Mouse (Mus musculus) megakaryocyte-erythroid progenitor cell, adult 5-6 weeks (primary cell): ENCODE results near the gene Rasef. TPM values are rescaled to one million over a fixed set of nuclear protein-coding genes. Genes with fewer than 3 reads are reported as not detected.
"Not testable (repeated sequence)": the region's sequence is repeated elsewhere in the genome, so short reads cannot be mapped to it uniquely, and the experiment has no call there.

Source experiments
- ATAC-seq: replicated peaks from 2 replicates; pipeline ENCODE4 v1.8.0; 2016; ENCODE audit warnings: mild to moderate bottlenecking, inconsistent platforms; ENCODE audit not compliant: severe bottlenecking, poor library complexity, low FRiP score, low TSS enrichment
- total RNA-seq, 2 experiments: library from RNA; stranded (forward) in 1 of 2; stranded (reverse) in 1 of 2; fragments of 200-1000, 215-1000 nt in 1 of 2; fragments of >200 nt in 1 of 2; fragmentation: Nextera tagmentation in 1 of 2; gene quantifications; 2 replicates each; pipeline ENCODE4 v1.2.3; 2014 to 2017

Gene Rasef
- total RNA-seq (2014; fragmentation: Nextera tagmentation): not detected in 2 replicates
- total RNA-seq (2017): not detected in 2 replicates

- ATAC-seq: no peak
Measured at GRCm38 (mm10) chr4:73790260-73791185, at the start of gene Rasef. Gene Rasef, minus strand, starts transcription at chr4:73790994.

GRCm38 (mm10) chr4:73826587-73826986 lies 35.8 kb upstream of the Rasef start:
- ATAC-seq: no peak

- ATAC-seq: no peak
Measured at GRCm38 (mm10) chr4:73791186-73791540, 369 bp upstream of the Rasef start.

GRCm38 (mm10) chr4:73789534-73789933 lies 1.3 kb downstream of the Rasef start:
- no peak for ATAC-seq

- ATAC-seq: no peak
Measured at GRCm38 (mm10) chr4:73788076-73788730, 2.6 kb downstream of the Rasef start.

GRCm38 (mm10) chr4:73784147-73784546 lies 6.6 kb downstream of the Rasef start:
- ATAC-seq: no peak

GRCm38 (mm10) chr4:73781061-73781460 lies 9.7 kb downstream of the Rasef start:
- ATAC-seq: no peak

- ATAC-seq: no peak
Measured at GRCm38 (mm10) chr4:73775266-73775665, 15.5 kb downstream of the Rasef start.

GRCm38 (mm10) chr4:73773831-73774810 lies 16.7 kb downstream of the Rasef start:
- ATAC-seq: no peak

- ATAC-seq: no peak
Measured at GRCm38 (mm10) chr4:73772028-73772427, 18.8 kb downstream of the Rasef start.

GRCm38 (mm10) chr4:73770592-73770991 lies 20.2 kb downstream of the Rasef start:
- ATAC-seq: no peak

- ATAC-seq: no peak
Measured at GRCm38 (mm10) chr4:73768156-73768555, 22.6 kb downstream of the Rasef start.

- no peak for ATAC-seq
Measured at GRCm38 (mm10) chr4:73748219-73748618, 42.6 kb downstream of the Rasef start.

- no peak for ATAC-seq
Measured at GRCm38 (mm10) chr4:73739439-73739838, 51.4 kb downstream of the Rasef start.

- ATAC-seq: no peak
Measured at GRCm38 (mm10) chr4:73719819-73720218, 71.0 kb downstream of the Rasef start.

GRCm38 (mm10) chr4:73718761-73719160 lies 72.0 kb downstream of the Rasef start:
- no peak for ATAC-seq

- ATAC-seq: not testable (repeated sequence)
Measured at GRCm38 (mm10) chr4:73683216-73683615, 107.6 kb downstream of the Rasef start, which contains the start of gene Gm428. Gene Gm428, plus strand, starts transcription at chr4:73683516.

GRCm38 (mm10) chr4:73668054-73668453 lies 122.7 kb downstream of the Rasef start, which contains the start of gene Gm11239:
Gene Gm11239, plus strand, starts transcription at chr4:73668354.
- ATAC-seq: not testable (repeated sequence)
